Mouse (Mus musculus) lung, postnatal 0 days (tissue): ENCODE data around the gene Naa38. TPM values are rescaled to one million over a fixed set of nuclear protein-coding genes. Genes with fewer than 3 reads are reported as not detected.

Experiments used
- ATAC-seq: fragments of 200-750 bp; cut with Nextera tagmentation; 2 replicates; pipeline ENCODE4 v1.8.0; 2017; ENCODE audit warnings: moderate library complexity
- DNase-seq: peaks from one replicate; pipeline ENCODE4 v3.0.0-alpha.2; 2016; ENCODE audit warnings: low spot score
- H3K27ac ChIP-seq: fragments of 300-500 bp; sonication (generic); 2 replicates; pipeline ENCODE4 v1.5.1; 2014; ENCODE audit warnings: antibody characterized with exemption, mild to moderate bottlenecking, low read length, mixed read lengths
- H3K27me3 ChIP-seq: fragments of 300-500 bp; sonication (generic); replicated peaks from 2 replicates; pipeline ENCODE4 v1.6.1; 2014; ENCODE audit warnings: low read length, mixed read lengths; ENCODE audit not compliant: insufficient read depth
- H3K36me3 ChIP-seq: fragments of 300-500 bp; sonication (generic); 2 replicates; pipeline ENCODE4 v1.6.1; 2014; ENCODE audit warnings: low read length, mixed read lengths; ENCODE audit not compliant: insufficient read depth
- H3K4me1 ChIP-seq: fragments of 300-500 bp; sonication (generic); 2 replicates; pipeline ENCODE4 v1.6.1; 2014; ENCODE audit warnings: antibody characterized with exemption, low read depth, low read length, mixed read lengths; ENCODE audit not compliant: insufficient read depth
- H3K4me2 ChIP-seq: fragments of 300-500 bp; sonication (generic); replicated peaks from 2 replicates; pipeline ENCODE4 v1.6.1; 2014; ENCODE audit warnings: low read depth, mild to moderate bottlenecking, low read length, moderate library complexity, mixed read lengths
- H3K4me3 ChIP-seq: fragments of 300-500 bp; sonication (generic); 2 replicates; pipeline ENCODE4 v1.5.1; 2014; ENCODE audit warnings: low read depth, low read length
- H3K9ac ChIP-seq: fragments of 300-500 bp; sonication (generic); replicated peaks from 2 replicates; pipeline ENCODE4 v1.6.1; 2014; ENCODE audit warnings: low read depth, mild to moderate bottlenecking
- H3K9me3 ChIP-seq: fragments of 300-500 bp; sonication (generic); 2 replicates; pipeline ENCODE4 v1.6.1; 2016; ENCODE audit warnings: low read length, mixed read lengths
- CTCF ChIP-seq: IDR thresholded peaks from 2 replicates; pipeline ENCODE4 v1.5.1; 2016; ENCODE audit warnings: antibody characterized with exemption, mild to moderate bottlenecking
- EP300 ChIP-seq: IDR thresholded peaks from 2 replicates; pipeline ENCODE4 v1.6.1; 2016; ENCODE audit warnings: antibody characterized with exemption, mild to moderate bottlenecking, control low read depth
- whole genome bisulfite sequencing: fragments of 180-500 bp; shearing (Covaris S2); extraction: QIAGEN DNeasy Blood & Tissue Kit; methylation state at CpG from one replicate; pipeline ENCODE4 v1.1.7; 2014; 5-methylcytosine and 5-hydroxymethylcytosine counted together
- polyA plus RNA-seq: library from polyadenylated mRNA; unstranded; fragments of >200 nt; fragmentation: Nextera tagmentation; extraction: Ambion mirVana; gene quantifications from 2 replicates; pipeline ENCODE4 v1.2.1, GENCODE M21; 2015

The Naa38 gene
- polyA plus RNA-seq, 1 experiment from 2014 or later: 142 TPM

DNA sequence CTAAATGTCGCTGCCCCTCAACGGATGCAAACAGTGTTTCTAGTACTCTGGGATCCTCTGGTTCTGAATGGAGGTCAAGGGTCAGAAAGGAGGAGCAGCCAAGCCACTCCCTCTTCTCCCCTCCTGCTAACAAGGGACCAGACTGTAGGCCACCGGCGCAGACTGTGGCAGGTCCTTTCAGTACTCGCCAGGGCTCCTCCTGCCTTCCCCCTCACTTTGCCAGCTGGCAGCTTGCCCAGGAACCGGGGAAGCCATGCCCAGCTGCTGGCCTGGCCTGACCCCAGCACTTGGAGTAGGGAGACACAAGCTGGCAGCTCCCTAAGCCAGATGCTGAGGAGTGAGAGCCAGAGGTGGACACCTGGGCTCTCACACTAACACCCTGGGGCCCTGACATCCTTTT is 30.4 kb upstream of the Naa38 start:
- TF ChIP-seq EP300 (peak; percentile 9), CTCF (no peak; the same call in 1 of the 2 replicates)
- WGBS: 2% methylated on average over 6 of the region's 6 CpGs
- Histone ChIP-seq H3K4me2 (peak overlapping the region; percentile 77), H3K9ac (no peak overlapping the region), H3K4me1 (peaks cover 24% of the 10 kb centered on the region), H3K36me3 (peaks cover 24% of the 10 kb centered on the region; the same call in 1 of the 2 replicates), H3K27ac (peak overlapping the region; percentile 100), H3K9me3 (no peaks in the 10 kb centered on the region), H3K4me3 (no peak overlapping the region), H3K27me3 (no peaks in the 10 kb centered on the region)
- DNase-seq: peak; percentile 96
- ATAC-seq: peak; percentile 66

- peak; percentile 58 for DNase-seq
- H3K4me2 ChIP-seq: peak overlapping the region; percentile 77
- 22% methylated on average over 6 of the region's 6 CpGs for WGBS
- peak overlapping the region; percentile 98 for H3K4me3 ChIP-seq
- H3K36me3 ChIP-seq: peaks cover 17% of the 10 kb centered on the region; the same call in 1 of the 2 replicates
- peaks cover 24% of the 10 kb centered on the region for H3K4me1 ChIP-seq
- H3K9me3 ChIP-seq: no peaks in the 10 kb centered on the region
- no peak for TF ChIP-seq CTCF
- TF ChIP-seq EP300: no peak
- peak overlapping the region; percentile 26; the same call in 1 of the 2 replicates for H3K9ac ChIP-seq
- peak; percentile 14; the same call in 1 of the 2 replicates for ATAC-seq
- peak overlapping the region; percentile 100 for H3K27ac ChIP-seq
- H3K27me3 ChIP-seq: no peaks in the 10 kb centered on the region
These were observed 29.6 kb upstream of the Naa38 start for GRCm38 (mm10) chr11:69365722-69366121.

DNA sequence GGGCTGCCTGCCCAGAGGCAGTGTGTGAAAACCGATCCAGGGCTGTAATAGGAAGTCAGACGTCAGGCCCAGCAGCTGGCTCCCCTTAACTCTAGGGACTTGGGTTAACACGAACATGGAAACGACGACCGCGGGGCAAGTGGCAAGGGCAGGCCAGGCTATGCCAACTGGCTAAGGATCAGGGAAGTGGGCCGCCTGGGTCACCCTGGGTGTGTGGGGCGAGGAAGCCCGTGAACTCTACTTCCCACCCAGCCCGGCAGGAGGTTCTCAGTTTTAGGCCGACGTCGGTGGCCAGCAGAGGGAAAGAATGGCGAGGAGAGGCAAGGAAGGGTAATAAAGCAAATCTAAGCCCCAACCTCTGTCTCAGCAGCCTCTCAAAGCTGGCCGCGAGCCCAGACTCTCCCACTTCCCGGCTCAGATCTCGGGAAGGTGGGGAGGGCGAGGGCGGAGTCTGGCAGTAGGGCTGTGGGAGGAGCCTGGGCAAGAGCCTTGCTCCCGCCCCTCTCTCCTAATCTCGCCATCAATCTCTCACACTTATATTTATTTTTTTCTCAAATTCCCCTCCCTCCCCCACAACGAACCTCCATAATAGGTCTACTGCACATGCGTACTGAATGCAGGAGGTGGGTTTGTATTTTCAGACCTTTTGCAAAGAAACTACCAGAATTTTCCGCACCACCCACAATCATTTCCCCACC is 29.0 kb upstream of the Naa38 start:
- TF ChIP-seq CTCF (peak; percentile 18; the same call in 1 of the 2 replicates), EP300 (no peak; the same call in 1 of the 2 replicates)
- ATAC-seq (peak; percentile 81), DNase-seq (peak; percentile 100)
- Histone ChIP-seq H3K36me3 (0 out of 2 replicates have a peak, but pooled peaks cover 11% of the 10 kb centered on the region), H3K27me3 (no peaks in the 10 kb centered on the region), H3K4me1 (peaks cover 24% of the 10 kb centered on the region), H3K27ac (peak overlapping the region; percentile 100), H3K9ac (peak overlapping the region; percentile 26; the same call in 1 of the 2 replicates), H3K4me3 (peak overlapping the region; percentile 98), H3K9me3 (no peaks in the 10 kb centered on the region), H3K4me2 (peak overlapping the region; percentile 77)
- under 1% methylated on average over 25 of the region's 26 CpGs for WGBS

DNA sequence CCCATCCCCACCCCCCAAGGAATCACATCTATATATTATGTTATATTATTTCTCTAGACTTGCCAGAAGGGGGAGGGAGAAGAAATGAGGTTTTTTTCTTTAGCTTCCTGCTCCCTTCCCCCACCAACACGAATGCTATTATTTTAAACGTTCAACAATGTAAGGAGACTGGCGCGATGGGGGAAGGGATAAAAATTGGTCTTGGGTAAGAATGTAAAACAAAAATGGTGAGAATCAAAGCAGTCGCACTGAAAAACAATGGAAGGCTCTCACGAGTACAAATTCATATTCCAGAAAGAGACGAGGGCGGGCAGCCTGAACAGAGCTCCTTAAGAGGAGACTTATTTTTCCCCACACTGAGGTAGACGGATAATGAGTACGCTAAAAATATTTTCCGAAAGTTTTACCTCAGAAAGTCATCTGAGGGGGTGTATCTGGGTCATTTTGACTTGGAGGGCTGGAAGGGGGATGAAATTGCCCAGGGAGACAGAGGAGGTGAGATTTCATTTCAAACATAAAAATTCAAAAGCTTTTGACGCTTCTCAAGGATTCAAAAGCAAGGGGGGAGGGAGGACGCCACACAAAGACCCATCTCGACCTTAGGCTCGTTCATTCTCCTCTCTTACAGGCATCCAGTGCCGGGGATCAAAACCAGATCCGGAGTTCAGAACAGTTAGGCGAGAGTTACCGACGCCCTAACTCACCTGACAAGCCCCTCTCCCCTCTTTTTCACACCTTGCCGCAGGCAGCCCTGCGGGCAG is 28.3 kb upstream of the Naa38 start:
- H3K9me3 ChIP-seq: no peaks in the 10 kb centered on the region
- 0 out of 2 replicates have a peak, but pooled peaks cover 4% of the 10 kb centered on the region for H3K36me3 ChIP-seq
- DNase-seq: peak; percentile 45
- under 1% methylated on average over 22 of the region's 22 CpGs for WGBS
- peak overlapping the region; percentile 77 for H3K4me2 ChIP-seq
- peak; percentile 7; the same call in 1 of the 2 replicates for ATAC-seq
- TF ChIP-seq CTCF (no peak), EP300 (peak; percentile 55; the same call in 1 of the 2 replicates)
- peak overlapping the region; percentile 98 for H3K4me3 ChIP-seq
- H3K9ac ChIP-seq: peak overlapping the region; percentile 95
- no peaks in the 10 kb centered on the region for H3K27me3 ChIP-seq
- H3K27ac ChIP-seq: peak overlapping the region; percentile 100
- peaks cover 24% of the 10 kb centered on the region for H3K4me1 ChIP-seq

- Histone ChIP-seq H3K4me1 (peaks cover 24% of the 10 kb centered on the region), H3K27ac (peak overlapping the region; percentile 100), H3K9ac (peak overlapping the region; percentile 95), H3K27me3 (no peaks in the 10 kb centered on the region), H3K36me3 (0 out of 2 replicates have a peak, but pooled peaks cover 3% of the 10 kb centered on the region), H3K4me3 (peak overlapping the region; percentile 98), H3K9me3 (no peaks in the 10 kb centered on the region), H3K4me2 (peak overlapping the region; percentile 77)
- peak; percentile 43 for DNase-seq
- WGBS: 3% methylated on average over 22 of the region's 22 CpGs
- no peak for ATAC-seq
- peak; percentile 1; the same call in 1 of the 2 replicates for TF ChIP-seq CTCF
- TF ChIP-seq EP300: no peak
These were observed 27.5 kb upstream of the Naa38 start for GRCm38 (mm10) chr11:69367616-69368355.
